Mouse (Mus musculus): ENCODE results near the gene Map3k20. TPM values are rescaled to one million over a fixed set of nuclear protein-coding genes. Genes with fewer than 3 reads are reported as not detected.

Gene Map3k20
- 100 to 1,000 TPM; 286 to 292 TPM for total RNA-seq (2021)

DNA sequence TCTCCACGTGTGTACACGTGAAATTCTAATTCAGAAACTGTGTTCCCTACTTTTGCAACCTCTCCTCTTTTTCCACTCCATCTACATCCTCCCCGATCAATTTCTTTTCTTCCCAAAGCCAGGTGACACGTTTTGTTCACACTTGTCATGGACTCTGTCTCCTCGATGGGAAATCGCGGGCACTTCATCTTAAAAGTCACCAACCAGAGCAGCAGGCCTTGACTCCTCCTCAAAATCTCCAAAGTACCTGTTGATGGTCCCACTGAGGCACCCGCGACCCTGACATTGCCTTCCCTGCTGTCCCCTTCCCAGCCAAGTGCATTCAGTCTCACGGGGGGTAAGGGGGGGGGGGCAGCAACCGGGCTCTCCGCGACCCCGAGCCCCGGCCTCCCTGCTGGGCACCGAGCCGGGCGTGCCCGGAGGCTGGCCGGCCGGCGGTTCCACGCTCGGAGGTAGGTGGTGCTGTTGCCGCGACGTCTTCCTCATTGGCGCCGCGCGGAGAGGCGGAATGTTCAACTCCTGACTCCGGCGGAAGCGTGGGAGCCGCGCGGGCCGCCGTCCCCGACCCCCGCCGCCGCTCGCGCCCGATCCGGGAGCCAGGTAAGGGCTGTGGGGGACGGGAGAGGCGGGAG lies at the start of gene Map3k20:
Gene Map3k20 (plus strand): TSS at position 382 of the 632 bp plus-strand sequence.
- intact Hi-C loops (cut with DNase I): loop anchor here (2.0 kb wide), 1 partner anchor 51 kb away; no protein-coding TSS in a partner anchor
- peak; percentile 78 to 83 for DNase-seq

DNA sequence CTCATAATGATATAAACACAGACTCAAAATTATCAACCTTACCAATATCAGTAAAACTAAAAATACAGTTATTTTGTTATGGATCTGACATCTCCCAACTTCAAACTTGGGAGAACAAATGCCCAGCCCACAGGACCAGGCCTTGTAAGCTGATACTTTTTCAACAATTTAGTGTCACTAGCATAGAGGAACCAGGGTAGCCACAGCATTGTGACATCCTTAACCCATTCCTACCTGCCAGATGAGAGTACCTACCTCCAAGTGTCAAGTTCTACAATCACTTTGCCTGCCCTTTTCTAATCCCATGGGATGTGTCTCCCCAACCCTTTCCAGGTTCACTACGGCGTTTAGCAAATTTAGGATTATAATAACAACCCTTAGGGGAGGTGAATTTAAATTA lies 47.0 kb upstream of the Map3k20 start:
- intact Hi-C loops (cut with DNase I): no loop called here

GRCm38 (mm10) chr2:72238925-72239324 lies 46.5 kb upstream of the Map3k20 start:
- intact Hi-C loops (cut with DNase I): no loop called here

More for the DNA sequence above, 47.0 kb upstream of the Map3k20 start:
- DNase-seq: no peak

DNA sequence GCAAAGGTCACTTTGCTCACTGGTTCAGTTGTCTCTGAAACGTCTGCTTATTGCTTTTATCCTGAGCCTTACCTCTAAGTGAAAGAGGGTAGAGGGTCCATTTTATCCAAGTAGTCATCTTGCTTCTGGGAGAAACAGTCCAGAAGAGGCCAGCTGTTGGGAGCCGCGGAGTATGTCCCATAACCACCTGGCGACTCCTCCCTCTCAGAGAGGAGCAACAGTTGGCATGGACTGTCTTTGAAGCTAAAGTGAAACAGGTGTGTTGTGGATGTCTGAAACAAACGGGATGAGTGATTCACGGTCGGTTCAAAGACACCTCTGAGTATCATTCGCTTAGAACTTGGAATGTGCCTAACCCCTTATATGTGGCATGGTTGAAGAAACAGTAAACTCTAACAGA lies 46.0 kb upstream of the Map3k20 start:
- DNase-seq: no peak
- intact Hi-C loops (cut with DNase I): no loop called here

More at GRCm38 (mm10) chr2:72238925-72239324, 46.5 kb upstream of the Map3k20 start:
- DNase-seq: no peak

DNA sequence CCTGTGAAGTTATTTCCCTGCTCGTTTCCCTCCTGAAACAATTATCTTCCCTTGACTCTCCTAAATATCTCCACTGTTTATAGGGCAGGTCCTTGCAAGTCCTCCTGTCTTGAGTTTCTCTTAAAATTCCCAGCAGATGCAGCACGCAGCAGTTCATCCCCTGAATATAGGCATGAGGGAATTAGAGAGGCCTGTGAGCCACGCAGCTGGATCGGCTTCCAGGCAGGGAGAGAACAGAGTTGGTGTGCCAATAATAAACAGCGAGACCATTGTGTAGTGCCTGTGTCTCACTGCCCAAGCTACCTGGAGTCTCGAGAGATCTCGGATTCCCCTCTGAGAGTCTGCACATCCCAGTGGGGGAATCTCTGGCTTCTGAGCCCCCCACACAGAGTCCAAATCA lies 45.4 kb upstream of the Map3k20 start:
- intact Hi-C loops (cut with DNase I): no loop called here
- peak in 1 of 2 experiments; percentile 14 for DNase-seq

- intact Hi-C loops (cut with DNase I): no loop called here
- DNase-seq: no peak
These were observed 44.7 kb upstream of the Map3k20 start for GRCm38 (mm10) chr2:72240691-72241090.

DNA sequence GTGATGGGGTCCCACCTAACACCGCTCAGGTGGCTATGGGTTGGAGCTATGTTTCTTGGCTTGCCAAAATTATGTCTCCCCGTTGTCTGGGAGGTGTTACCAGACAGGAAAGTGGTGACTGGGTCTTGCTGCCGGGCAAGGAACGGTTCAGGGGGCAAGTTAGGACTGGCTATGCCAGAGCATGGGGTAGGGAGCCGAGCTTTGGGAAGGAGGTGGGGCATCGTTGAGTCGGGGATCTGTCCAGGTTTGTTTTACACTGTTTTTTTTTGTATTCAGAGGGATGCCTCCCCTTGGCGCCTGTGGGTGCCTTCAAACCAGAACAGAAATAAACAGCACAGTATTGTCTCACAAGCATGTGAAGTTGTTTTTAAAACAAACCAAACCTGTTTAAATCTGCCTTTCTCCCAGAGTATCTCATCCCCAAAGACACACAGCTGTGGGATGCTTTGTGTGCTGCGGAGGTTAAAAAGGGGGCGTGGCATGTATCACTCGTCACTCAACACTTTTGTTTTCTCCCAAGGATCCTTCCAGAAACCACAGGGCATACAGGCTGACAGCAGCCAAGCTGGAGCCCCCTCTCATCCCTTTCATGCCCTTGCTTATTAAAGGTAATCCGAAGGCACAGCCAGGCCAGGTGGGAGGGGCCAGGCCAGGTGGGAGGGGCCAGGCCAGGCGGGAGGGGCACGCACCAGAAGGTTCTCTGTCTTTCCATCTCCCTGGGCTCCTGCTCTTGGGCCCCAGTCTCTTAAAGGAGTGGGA lies 43.5 kb upstream of the Map3k20 start:
- DNase-seq: peak; percentile 23 to 45
- intact Hi-C loops (cut with DNase I): no loop called here

GRCm38 (mm10) chr2:72242910-72243675 lies 42.3 kb upstream of the Map3k20 start:
- peak in 1 of 2 experiments; percentile 36 for DNase-seq
- intact Hi-C loops (cut with DNase I): no loop called here

DNA sequence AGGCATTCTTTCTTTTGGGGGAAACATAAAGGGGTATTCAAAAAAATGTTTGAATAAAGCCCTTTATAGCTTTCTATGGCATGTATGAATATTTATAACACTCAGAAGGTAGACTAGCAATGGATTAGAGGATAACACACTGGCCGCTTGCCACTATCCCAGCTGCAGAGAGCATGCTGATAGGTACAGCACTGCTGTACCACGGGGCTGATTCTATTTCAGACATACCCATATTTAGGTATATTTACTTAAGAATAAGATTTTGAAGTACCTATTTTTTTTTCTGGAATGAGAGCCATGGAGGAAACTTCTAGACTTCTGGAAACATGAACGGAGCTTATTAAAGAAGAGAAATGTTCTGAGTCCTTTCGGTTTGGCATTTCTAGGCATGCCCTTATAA lies 39.8 kb upstream of the Map3k20 start:
- no peak for DNase-seq
- intact Hi-C loops (cut with DNase I): no loop called here

- intact Hi-C loops (cut with DNase I): no loop called here
- DNase-seq: no peak
These were observed 39.1 kb upstream of the Map3k20 start for GRCm38 (mm10) chr2:72246376-72246775.

- no peak for DNase-seq
- intact Hi-C loops (cut with DNase I): no loop called here
These were observed 37.6 kb upstream of the Map3k20 start for GRCm38 (mm10) chr2:72247819-72248218.

DNA sequence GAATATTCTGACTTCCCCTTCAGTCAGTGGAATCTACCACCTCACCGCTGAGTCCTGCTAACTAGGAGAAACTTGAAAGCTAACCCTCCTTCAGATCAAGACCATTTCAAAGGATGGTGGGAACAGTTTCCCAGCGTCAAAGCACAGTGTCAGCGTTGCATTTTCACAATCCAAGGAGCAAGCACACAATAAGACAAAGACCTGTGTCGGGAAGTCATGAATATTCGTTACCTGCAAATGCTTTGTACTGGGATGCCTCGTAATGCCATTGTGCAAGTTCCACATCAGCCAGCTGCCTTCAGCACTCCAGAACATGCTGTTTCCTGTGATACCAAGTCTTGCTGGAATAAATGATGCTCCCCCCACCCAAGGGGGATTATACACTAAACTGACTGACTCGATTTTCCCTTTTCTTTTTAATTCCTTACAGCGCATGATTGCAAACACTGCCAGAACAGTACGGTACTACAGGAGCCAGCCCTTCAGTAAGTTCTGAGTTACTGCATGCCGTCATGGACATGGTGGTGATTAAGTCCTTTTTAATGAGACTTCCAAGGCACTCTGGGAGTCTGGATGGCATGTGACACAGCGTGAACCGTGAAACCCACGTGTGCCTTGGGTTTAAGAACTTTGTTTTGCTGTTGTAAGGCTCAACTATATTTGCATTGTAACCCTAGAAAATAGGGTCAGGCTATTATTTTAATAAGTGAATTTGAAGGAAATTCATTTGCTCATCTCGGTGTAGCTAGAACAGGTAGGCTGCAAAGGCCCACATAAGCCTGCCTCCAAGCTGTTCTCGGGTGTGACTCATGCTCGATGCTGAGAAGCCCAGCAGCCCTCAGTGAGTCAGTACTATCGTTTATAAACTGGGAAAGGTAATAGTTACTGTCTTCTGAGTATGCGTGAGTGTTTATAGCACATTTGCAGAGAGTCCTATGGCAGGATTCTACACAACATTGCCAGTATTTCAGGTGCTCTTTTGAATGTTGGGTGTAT lies 32.6 kb upstream of the Map3k20 start:
- no peak for DNase-seq
- intact Hi-C loops (cut with DNase I): no loop called here

DNA sequence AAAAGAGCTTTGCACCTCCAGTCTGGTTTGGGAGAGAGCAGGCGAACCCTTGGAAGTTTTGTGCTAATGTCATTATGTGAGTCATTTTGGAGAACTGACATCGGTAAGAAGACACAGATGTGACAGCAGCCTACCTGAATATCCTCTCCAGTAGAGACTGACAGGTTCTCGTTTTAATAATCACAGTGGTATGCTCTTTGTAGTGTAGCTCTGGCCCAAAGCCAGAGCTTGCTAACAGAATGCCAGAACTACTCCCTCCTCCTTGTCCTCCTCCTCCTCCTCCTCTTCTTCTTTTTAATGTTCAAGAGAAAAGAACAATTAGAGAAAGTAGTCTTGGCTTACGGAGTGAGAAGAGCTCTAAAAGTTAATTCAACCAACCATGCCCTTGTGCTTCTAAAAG lies 31.6 kb upstream of the Map3k20 start:
- intact Hi-C loops (cut with DNase I): no loop called here
- no peak for DNase-seq

DNA sequence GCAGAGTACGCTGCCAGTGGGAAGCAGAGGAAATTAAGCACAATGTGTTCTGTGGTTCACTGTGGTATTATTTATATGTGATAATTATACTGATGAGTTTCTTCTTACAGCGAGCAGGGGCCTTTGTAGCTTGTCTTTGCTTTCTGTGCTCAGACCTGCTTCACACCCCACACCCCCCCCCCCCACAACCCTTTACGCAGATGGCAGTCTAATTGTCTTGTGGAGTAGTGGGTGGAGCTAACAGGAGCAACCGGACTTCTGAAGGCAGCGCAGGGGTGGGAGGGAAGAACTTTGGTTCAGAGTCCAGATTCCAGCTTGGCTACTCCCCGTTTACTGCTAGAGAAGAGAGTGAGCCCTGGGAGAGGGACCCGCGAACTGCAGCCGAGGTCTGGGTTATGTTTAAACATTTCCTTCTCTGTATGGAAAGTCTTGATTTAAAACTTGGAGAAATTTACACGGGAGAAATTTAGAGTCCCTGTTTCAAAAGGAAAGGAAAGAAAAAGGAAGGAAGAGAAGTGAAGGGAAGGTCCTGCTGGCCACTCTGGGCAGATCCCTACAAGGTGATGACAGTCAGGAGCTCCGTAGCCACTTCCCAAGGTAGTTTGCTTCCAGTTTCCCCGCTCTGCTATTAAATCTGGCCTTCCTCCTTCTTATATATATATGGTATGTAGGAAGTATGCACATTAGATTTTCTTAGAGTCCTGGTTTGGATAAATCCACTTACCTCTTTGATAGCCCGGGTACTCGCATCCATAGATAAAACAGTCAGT lies 30.4 kb upstream of the Map3k20 start:
- no peak for DNase-seq

DNA sequence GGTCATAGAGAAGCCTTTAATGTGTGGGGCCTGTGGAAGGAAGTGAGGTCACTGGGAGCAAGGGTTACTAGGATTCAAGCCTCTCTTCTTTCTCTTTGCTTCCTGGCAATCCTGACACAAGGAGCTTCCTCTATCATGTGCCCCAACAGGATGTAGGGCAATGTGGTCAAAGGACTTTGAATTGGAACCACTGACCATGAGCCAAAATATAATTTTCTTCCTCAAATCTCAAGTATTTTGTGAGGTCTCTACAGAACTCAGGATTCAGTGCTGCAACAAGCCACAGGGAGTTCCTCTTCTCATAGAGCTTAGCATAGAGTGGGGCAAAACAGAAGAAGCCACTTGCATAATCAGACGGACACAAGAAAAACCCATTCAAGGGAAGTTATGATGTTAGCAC lies 24.7 kb upstream of the Map3k20 start:
- intact Hi-C loops (cut with DNase I): no loop called here
- DNase-seq: no peak

More for the DNA sequence above, 30.4 kb upstream of the Map3k20 start:
- intact Hi-C loops (cut with DNase I): no loop called here

DNA sequence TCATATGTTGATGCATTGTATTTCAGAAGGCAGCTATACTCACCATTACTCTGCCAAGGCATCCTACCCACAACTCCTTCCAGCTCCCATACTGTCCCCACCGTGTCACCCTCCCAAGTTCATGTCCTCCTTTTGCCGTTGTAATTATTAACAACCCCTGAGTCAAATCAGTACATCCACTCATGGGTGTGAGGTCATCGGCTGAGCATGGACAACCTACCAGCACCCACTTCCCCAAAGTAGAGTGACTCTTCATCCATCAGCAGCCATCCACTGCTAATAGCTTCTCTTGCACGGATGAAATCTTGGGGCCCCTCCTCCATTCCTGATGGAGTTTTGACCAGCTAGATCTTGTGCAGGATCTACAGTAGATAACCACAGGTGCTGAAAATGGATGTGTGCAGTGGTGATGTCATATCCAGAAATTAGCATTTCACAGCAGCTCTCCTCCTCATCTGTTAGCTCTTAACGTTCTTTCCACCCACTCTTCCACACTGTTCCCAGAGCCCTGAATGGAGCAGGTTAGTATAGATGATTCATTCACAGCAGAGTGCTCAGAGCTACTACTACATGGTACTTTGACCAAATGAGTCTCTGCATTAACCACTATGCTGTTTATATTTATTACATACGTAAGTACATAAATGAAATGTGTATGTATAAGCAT lies 22.5 kb upstream of the Map3k20 start:
- intact Hi-C loops (cut with DNase I): no loop called here
- no peak for DNase-seq

DNA sequence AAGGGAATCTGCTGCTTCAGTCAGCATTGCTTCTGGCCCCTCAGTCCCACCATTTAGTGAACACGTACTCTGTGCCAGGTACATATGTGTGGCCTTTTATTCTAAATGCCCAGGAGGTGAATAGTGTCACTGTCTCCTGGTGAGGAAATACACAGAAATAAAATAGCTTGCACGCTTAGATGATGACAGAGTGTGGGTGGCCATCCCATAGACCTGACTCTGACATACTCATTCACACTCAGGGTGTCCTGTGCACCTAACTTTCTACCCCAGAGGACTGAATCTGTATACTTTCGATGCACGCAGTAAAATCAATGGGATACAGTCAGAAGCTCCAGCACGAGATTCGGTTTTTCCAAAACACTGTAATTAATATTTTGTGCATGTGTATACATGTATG lies 18.0 kb upstream of the Map3k20 start:
- intact Hi-C loops (cut with DNase I): no loop called here
- no peak for DNase-seq

DNA sequence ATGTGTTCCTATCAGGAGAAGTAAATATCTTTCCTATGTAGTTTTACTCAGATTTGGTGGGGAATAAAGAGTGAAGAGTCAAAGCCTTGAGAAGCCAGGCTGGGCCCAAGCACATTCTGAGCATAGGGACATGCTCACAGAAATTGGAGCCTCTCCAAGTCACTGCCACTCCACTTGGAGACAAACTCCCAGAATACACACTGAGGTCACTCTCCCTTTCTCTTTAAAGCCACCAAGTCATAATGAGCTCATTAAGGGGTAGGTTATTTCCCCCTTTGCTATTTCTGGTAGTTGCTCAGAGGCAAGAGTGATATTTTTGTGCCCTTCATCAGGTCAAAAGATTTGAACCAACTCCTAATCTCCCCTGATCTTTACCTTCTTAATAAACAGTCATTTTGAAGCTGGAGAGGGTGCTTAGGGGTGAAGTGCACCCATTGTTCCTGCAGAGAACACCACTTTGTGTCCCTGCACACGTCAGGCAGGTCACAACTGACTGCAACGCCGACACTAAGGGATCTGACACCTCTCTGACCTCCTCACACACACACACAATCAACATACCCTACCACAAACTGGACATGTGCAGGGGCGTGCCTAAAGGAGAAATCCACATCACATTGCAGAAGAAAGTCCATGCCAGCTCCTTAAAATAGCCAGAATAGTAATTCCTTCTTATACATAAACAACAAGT lies 15.6 kb upstream of the Map3k20 start:
- DNase-seq: no peak
- intact Hi-C loops (cut with DNase I): no loop called here
